Mouse (Mus musculus): ENCODE measurements around the gene Megf11. TPM values are rescaled to one million over a fixed set of nuclear protein-coding genes. Genes with fewer than 3 reads are reported as not detected.

Megf11 gene
- polyA plus RNA-seq (2012; ENCODE audit: insufficient read depth, low replicate concordance): not detected in 2 replicates

- H3K4me3 ChIP-seq (replicated peaks): peak within 1 kb of the TSS; percentile 81
- no peaks in the 10 kb centered on the region for H3K36me3 ChIP-seq (replicated peaks; ENCODE audit: low read length)
- peaks cover 11% of the 10 kb centered on the region for H3K9me3 ChIP-seq
- TF ChIP-seq GATA1 (IDR thresholded peaks at IDR 0.05; ENCODE audit: borderline replicate concordance, low read length) (no peak), FLI1 (IDR thresholded peaks at IDR 0.05; ENCODE audit: low read length) (no peak)
- H3K4me1 ChIP-seq: peaks cover 12% of the 10 kb centered on the region
- peaks cover 89% of the 10 kb centered on the region for H3K27me3 ChIP-seq (replicated peaks)
These were observed at the start of gene Megf11 for GRCm38 (mm10) chr9:64385511-64386465. Gene Megf11, plus strand, starts transcription at chr9:64385626.

DNA sequence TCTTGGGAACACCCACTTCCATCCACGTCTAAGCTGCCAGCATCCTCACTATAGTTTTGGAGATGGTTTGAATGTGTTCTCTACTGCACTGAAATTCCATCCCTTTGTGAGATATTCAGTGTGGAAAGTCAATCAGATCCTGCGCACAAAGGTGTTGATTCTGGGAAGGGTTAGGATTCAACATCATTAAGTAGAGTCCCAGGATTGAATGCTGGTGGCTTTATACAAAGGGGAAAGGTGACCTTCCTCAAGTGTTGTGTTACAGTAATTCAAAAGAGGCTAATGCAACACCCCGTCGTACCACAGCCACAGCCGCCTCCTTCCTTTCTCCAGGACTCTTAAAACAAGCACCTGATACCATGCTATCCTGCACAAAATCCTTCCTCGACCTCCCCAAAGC, 49.6 kb upstream of the Megf11 start:
- H3K4me1 ChIP-seq: peaks cover 14% of the 10 kb centered on the region
- no peak overlapping the region for H3K4me3 ChIP-seq (replicated peaks)
- TF ChIP-seq GATA1 (IDR thresholded peaks at IDR 0.05; ENCODE audit: borderline replicate concordance, low read length): no peak
- TF ChIP-seq FLI1 (IDR thresholded peaks at IDR 0.05; ENCODE audit: low read length): no peak
- H3K27me3 ChIP-seq (replicated peaks): no peaks in the 10 kb centered on the region
- H3K9me3 ChIP-seq: no peaks in the 10 kb centered on the region
- peaks cover 46% of the 10 kb centered on the region for H3K36me3 ChIP-seq (replicated peaks; ENCODE audit: low read length)

DNA sequence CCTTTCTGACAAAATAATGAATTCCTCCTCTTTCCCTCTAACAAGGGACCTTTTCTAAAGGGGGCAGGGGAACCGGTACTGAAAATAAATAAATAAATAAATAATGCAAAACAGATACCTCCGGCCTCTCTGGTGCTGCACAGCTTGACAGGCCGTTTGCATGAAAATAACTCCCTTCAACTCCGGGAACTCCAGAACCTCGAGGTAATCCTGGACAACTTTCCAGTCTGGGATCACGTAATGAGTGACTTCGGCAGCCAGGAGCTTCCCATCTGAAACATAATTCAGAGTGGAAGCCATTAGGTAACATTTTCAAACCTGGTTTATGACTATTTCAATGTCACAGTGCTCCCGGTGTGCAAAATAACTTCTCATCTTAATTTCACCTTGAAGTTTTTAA, 46.1 kb upstream of the Megf11 start:
- no peak for TF ChIP-seq FLI1 (IDR thresholded peaks at IDR 0.05; ENCODE audit: low read length)
- TF ChIP-seq GATA1 (IDR thresholded peaks at IDR 0.05; ENCODE audit: borderline replicate concordance, low read length): no peak
- no peak overlapping the region for H3K4me3 ChIP-seq (replicated peaks)
- H3K9me3 ChIP-seq: no peaks in the 10 kb centered on the region
- H3K27me3 ChIP-seq (replicated peaks): no peaks in the 10 kb centered on the region
- peaks cover 30% of the 10 kb centered on the region for H3K36me3 ChIP-seq (replicated peaks; ENCODE audit: low read length)
- H3K4me1 ChIP-seq: peaks cover 15% of the 10 kb centered on the region

DNA sequence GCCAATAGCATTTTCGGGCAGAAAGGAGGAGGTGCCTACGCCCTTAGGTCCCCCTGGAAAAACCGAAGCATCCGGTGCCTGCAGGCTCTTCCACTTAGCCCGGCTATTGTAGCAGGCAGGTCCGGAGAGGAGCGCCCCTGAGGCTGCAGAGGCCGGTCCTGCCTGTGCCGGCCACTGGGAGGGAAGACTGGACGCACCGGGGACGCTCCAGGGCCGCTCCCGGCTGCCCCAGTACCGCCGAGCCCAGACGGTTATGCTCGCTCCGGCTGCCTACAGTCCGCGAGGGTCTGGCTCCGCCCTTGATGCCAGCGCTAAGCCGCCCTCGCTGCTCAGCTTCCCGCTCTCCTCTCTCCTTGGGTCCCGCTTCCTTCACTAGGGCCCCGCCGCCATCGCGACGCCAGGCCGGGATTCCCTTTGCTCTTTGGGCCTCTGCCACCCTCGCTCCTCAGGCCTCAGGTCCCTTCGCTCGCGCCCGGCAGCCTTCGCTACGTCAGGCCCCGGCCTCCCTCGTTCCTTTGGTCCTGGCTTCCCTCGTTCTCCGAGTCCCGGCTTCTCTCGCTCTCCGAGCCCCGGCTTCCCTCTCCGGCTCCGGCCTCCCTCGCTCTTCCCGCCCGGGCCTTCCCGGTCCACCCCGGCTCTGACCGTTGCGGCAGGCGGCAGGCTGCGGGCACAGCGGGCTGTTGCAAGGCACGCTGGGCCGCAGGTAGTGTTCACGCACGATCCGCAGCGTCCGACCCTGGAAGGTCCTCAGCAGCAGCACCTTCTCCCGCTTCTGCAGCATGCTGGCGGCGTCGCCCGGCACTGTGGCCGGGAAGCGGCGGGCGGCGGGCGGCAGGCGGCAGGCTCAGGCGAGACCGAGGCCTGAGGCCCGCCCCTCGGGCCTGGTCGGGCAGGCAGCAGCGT, 44.8 kb upstream of the Megf11 start:
- Histone ChIP-seq H3K4me3 (replicated peaks) (peak overlapping the region; percentile 98), H3K36me3 (replicated peaks; ENCODE audit: low read length) (peaks cover 23% of the 10 kb centered on the region), H3K9me3 (no peaks in the 10 kb centered on the region), H3K4me1 (peaks cover 15% of the 10 kb centered on the region), H3K27me3 (replicated peaks) (no peaks in the 10 kb centered on the region)
- TF ChIP-seq GATA1 (IDR thresholded peaks at IDR 0.05; ENCODE audit: borderline replicate concordance, low read length): no peak
- no peak for TF ChIP-seq FLI1 (IDR thresholded peaks at IDR 0.05; ENCODE audit: low read length)

GRCm38 (mm10) chr9:64341254-64341566, 44.2 kb upstream of the Megf11 start, which contains the start of gene Dis3l:
Gene Dis3l, minus strand, starts transcription at chr9:64341288.
- TF ChIP-seq GATA1 (IDR thresholded peaks at IDR 0.05; ENCODE audit: borderline replicate concordance, low read length) (no peak), FLI1 (IDR thresholded peaks at IDR 0.05; ENCODE audit: low read length) (no peak)
- Histone ChIP-seq H3K4me3 (replicated peaks) (peak within 1 kb of the TSS; percentile 98), H3K27me3 (replicated peaks) (no peaks in the 10 kb centered on the region), H3K36me3 (replicated peaks; ENCODE audit: low read length) (peaks cover 17% of the 10 kb centered on the region), H3K4me1 (peaks cover 15% of the 10 kb centered on the region), H3K9me3 (no peaks in the 10 kb centered on the region)

DNA sequence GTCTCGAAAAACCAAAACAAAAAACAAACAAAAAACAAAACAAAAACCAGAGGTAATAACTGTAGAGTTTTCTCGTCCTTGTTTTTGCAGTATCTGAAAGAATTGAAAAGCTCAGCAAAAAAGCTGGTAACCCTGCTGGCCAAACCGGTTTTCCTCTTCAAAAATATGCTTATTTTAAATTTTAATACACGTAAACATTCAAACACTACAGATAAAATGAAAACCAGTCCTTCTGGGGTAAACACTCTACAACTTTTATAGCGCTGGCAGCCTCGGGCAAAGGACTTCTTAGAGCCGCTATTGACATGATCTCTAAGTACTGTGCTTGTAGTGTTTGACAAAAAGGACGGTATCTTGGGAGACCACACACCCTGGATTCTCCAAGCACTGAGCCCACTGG, 43.8 kb upstream of the Megf11 start:
- Histone ChIP-seq H3K36me3 (replicated peaks; ENCODE audit: low read length) (peaks cover 13% of the 10 kb centered on the region), H3K4me1 (peaks cover 15% of the 10 kb centered on the region), H3K27me3 (replicated peaks) (no peaks in the 10 kb centered on the region), H3K9me3 (no peaks in the 10 kb centered on the region), H3K4me3 (replicated peaks) (no peak overlapping the region)
- TF ChIP-seq FLI1 (IDR thresholded peaks at IDR 0.05; ENCODE audit: low read length) (no peak), GATA1 (IDR thresholded peaks at IDR 0.05; ENCODE audit: borderline replicate concordance, low read length) (no peak)

DNA sequence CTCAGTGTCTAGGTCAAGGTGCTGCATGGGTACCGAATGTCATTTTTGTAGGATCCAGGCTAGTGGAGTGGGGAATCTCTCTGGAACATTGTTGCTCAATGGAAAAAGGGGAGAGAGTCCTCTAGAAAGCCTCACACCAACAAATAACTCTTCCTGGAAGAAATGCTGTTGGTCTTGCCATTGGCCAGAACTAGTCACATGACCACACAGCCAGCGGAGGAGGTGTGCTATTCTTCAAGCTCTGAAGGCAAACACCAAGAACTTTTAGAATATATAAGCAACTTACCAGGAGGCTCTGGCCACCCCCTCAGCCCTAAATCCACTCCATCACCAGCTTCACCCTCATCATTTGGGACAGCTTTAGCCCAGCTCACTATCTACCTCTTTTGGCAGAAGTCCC, 41.8 kb upstream of the Megf11 start:
- Histone ChIP-seq H3K9me3 (no peaks in the 10 kb centered on the region), H3K36me3 (replicated peaks; ENCODE audit: low read length) (no peaks in the 10 kb centered on the region), H3K4me1 (peaks cover 15% of the 10 kb centered on the region), H3K4me3 (replicated peaks) (no peak overlapping the region), H3K27me3 (replicated peaks) (no peaks in the 10 kb centered on the region)
- TF ChIP-seq GATA1 (IDR thresholded peaks at IDR 0.05; ENCODE audit: borderline replicate concordance, low read length): no peak
- no peak for TF ChIP-seq FLI1 (IDR thresholded peaks at IDR 0.05; ENCODE audit: low read length)

- no peaks in the 10 kb centered on the region for H3K27me3 ChIP-seq (replicated peaks)
- no peaks in the 10 kb centered on the region for H3K9me3 ChIP-seq
- no peak overlapping the region for H3K4me3 ChIP-seq (replicated peaks)
- no peaks in the 10 kb centered on the region for H3K36me3 ChIP-seq (replicated peaks; ENCODE audit: low read length)
- no peak for TF ChIP-seq FLI1 (IDR thresholded peaks at IDR 0.05; ENCODE audit: low read length)
- TF ChIP-seq GATA1 (IDR thresholded peaks at IDR 0.05; ENCODE audit: borderline replicate concordance, low read length): no peak
- H3K4me1 ChIP-seq: peaks cover 6% of the 10 kb centered on the region
These were observed 39.5 kb upstream of the Megf11 start for GRCm38 (mm10) chr9:64345931-64346330.

DNA sequence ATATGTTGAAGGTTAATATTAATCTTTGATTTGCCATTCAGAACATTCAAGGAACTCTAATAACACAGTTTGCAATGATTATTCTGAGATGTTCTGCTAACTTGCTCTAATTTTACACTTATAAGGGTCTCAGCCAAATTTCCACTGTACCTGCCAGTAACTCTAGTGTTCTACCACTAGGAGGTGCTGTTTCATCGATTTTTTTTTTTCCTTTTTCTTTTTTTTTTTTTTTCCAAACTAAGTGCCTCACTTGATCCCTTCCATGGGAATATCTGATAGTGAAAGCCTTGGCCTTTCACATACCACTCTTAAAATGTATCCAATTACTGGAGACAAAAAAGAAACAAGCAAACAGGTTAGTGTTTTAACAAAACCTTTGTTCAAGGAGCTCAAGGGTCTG, 38.0 kb upstream of the Megf11 start:
- Histone ChIP-seq H3K36me3 (replicated peaks; ENCODE audit: low read length) (no peaks in the 10 kb centered on the region), H3K4me1 (no peaks in the 10 kb centered on the region; the same call in 1 of the 2 replicates), H3K9me3 (no peaks in the 10 kb centered on the region), H3K4me3 (replicated peaks) (no peak overlapping the region), H3K27me3 (replicated peaks) (peaks cover 2% of the 10 kb centered on the region)
- no peak for TF ChIP-seq GATA1 (IDR thresholded peaks at IDR 0.05; ENCODE audit: borderline replicate concordance, low read length)
- no peak for TF ChIP-seq FLI1 (IDR thresholded peaks at IDR 0.05; ENCODE audit: low read length)

All from megakaryocyte, embryonic 14.5 days (primary cell).